Mouse (Mus musculus) lung, adult 2 months (tissue): ENCODE measurements around the gene Gan.

Experiments
- CTCF ChIP-seq: fragments of 200-500 bp; IDR thresholded peaks from 2 replicates; pipeline ENCODE4 v1.5.1; 2011; ENCODE audit warnings: mild to moderate bottlenecking, low read length, control low read depth; ENCODE audit not compliant: insufficient read depth
- POLR2A ChIP-seq: fragments of 200-500 bp; IDR thresholded peaks from 2 replicates; pipeline ENCODE4 v1.6.1; 2011; ENCODE audit warnings: low read depth, mild to moderate bottlenecking, control low read depth, low read length, borderline replicate concordance; ENCODE audit errors: extremely low read depth

DNA sequence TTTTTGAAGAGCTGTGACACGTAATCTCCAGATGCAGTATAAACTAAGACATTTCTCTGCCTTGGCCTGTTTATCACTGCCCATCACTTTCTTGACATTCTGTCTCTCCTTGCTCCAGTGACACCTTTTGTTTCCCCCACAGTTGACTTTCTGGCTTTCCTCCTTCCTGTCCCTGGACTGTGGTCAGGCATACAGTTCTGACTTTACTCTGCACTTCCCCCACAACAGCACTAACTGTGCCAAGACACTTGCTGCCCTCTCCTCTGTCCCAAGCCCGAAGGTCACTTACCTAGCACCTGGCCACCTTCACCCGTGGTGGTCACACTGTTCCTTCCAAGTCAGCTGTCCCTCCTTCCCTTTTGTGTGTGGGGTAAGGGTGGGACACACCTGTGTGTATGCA is 13.9 kb downstream of the Gan start:
- no peak for TF ChIP-seq CTCF
- TF ChIP-seq POLR2A, result no peak
